Comparison of ENCODE assay signal across 30 mouse cellular contexts in genomic region chr1:127304281-127304680, GRCm38 (mm10).
A peak's percentile ranks its signal among the peaks of the same experiment; 100 is the strongest.
DNase-seq lines count a peak whose midpoint lies in the region; ATAC-seq lines count a peak whose summit lies in the region.
"Had no signal": no experiment of that assay in that cellular context is flagged by ENCODE, and none has a peak within 500 bp of the region (broad histone marks: within the 10 kb centered on the region; RNA-seq: fewer than 3 reads in every experiment).

No protein-coding gene starts in this region.

- no peaks in the 10 kb centered on the region for H3K9me3 ChIP-seq in neural tube, embryonic 15.5 days (replicated peaks)
- H3K9me3 ChIP-seq: embryonic facial prominence, embryonic 10.5 days; embryonic facial prominence, embryonic 13.5 days; heart, embryonic 12.5 days; heart, embryonic 15.5 days; hindbrain, embryonic 15.5 days had no signal

- no peak overlapping the region for H3K4me3 ChIP-seq in neural tube, embryonic 15.5 days (replicated peaks)
- H3K4me3 ChIP-seq: embryonic facial prominence, embryonic 10.5 days; embryonic facial prominence, embryonic 13.5 days; erythroblast, embryonic 14.5 days; gastrocnemius, adult 2 months; heart, embryonic 12.5 days; heart, embryonic 15.5 days; hindbrain, embryonic 15.5 days had no signal

- H3K9ac ChIP-seq in neural tube, embryonic 15.5 days (replicated peaks) = no peak overlapping the region
- H3K9ac ChIP-seq: embryonic facial prominence, embryonic 13.5 days; forebrain, postnatal 0 days; heart, embryonic 12.5 days; heart, embryonic 15.5 days; hindbrain, embryonic 15.5 days had no signal

- no peaks in the 10 kb centered on the region for H3K4me1 ChIP-seq in neural tube, embryonic 15.5 days
- H3K4me1 ChIP-seq: embryonic facial prominence, embryonic 10.5 days; embryonic facial prominence, embryonic 13.5 days; hindbrain, embryonic 15.5 days had no signal

- intact Hi-C loops in heart, postnatal 14 days (cut with DNase I) = no loop called here

- ATAC-seq in activated CD4-positive, CD25-positive, alpha-beta regulatory T cell, adult 4 months = peak; percentile 29
- ATAC-seq in neural tube, embryonic 15.5 days (ENCODE audit: low FRiP score) = no peak
- ATAC-seq: forebrain, embryonic 14.5 days; forebrain, postnatal 0 days; intestine, embryonic 16.5 days; Patski had no signal

- H3K4me2 ChIP-seq in neural tube, embryonic 15.5 days = no peak overlapping the region
- H3K4me2 ChIP-seq: embryonic facial prominence, embryonic 13.5 days; heart, embryonic 12.5 days; heart, embryonic 15.5 days; hindbrain, embryonic 15.5 days had no signal

- WGBS in neural tube, embryonic 15.5 days = 88% methylated on average over 2 of the region's 2 CpGs

- DNase-seq in heart, adult 11 months = peak; percentile 65
- DNase-seq in heart, postnatal 14 days = no peak
- DNase-seq in thymus, postnatal 25 days = peak; percentile 27
- no peak for DNase-seq in thymus, postnatal 4 days
- peak; percentile 43 for DNase-seq in naive thymus-derived CD4-positive, alpha-beta T cell, adult 2 months (ENCODE audit: low read depth)
- DNase-seq in layer of hippocampus, adult 9-10 months (ENCODE audit: low spot score) = no peak
- DNase-seq: adrenal gland, adult 2 months; adrenal gland, postnatal 14 days; cerebellum, adult 11 months; cerebellum, adult 2 months; cerebellum, adult 9-11 months; cerebellum, postnatal 36 days; embryo, embryonic 11 days; forebrain, postnatal 0 days; gastrocnemius, adult 2 months; gastrocnemius, postnatal 14 days; heart, adult 18-20 months; heart, postnatal 10 days; heart, postnatal 4 days had no signal

- H3K36me3 ChIP-seq in neural tube, embryonic 15.5 days = no peaks in the 10 kb centered on the region
- H3K36me3 ChIP-seq: hindbrain, embryonic 15.5 days had no signal

- H3K27me3 ChIP-seq in neural tube, embryonic 15.5 days (replicated peaks) = no peaks in the 10 kb centered on the region
- H3K27me3 ChIP-seq: embryonic facial prominence, embryonic 13.5 days; heart, embryonic 12.5 days; heart, embryonic 15.5 days; hindbrain, embryonic 15.5 days; Patski had no signal

- H3K27ac ChIP-seq in neural tube, embryonic 15.5 days (replicated peaks) = no peak overlapping the region
- H3K27ac ChIP-seq: embryonic facial prominence, embryonic 10.5 days; embryonic facial prominence, embryonic 13.5 days; gastrocnemius, adult 2 months; heart, embryonic 15.5 days; hindbrain, embryonic 15.5 days had no signal

Comparison
In these comparisons a context has a peak if more than half of its experiments do, and no peak if none do; other contexts are left out.
1. DNase-seq: peak in heart, adult 11 months (single experiment), thymus, postnatal 25 days (single experiment) and naive thymus-derived CD4-positive, alpha-beta T cell, adult 2 months (single experiment); none in heart, postnatal 14 days (0 of 2), thymus, postnatal 4 days (single experiment) and layer of hippocampus, adult 9-10 months (single experiment).